15 mouse cellular contexts compared by ENCODE assay signal in the genomic region with DNA sequence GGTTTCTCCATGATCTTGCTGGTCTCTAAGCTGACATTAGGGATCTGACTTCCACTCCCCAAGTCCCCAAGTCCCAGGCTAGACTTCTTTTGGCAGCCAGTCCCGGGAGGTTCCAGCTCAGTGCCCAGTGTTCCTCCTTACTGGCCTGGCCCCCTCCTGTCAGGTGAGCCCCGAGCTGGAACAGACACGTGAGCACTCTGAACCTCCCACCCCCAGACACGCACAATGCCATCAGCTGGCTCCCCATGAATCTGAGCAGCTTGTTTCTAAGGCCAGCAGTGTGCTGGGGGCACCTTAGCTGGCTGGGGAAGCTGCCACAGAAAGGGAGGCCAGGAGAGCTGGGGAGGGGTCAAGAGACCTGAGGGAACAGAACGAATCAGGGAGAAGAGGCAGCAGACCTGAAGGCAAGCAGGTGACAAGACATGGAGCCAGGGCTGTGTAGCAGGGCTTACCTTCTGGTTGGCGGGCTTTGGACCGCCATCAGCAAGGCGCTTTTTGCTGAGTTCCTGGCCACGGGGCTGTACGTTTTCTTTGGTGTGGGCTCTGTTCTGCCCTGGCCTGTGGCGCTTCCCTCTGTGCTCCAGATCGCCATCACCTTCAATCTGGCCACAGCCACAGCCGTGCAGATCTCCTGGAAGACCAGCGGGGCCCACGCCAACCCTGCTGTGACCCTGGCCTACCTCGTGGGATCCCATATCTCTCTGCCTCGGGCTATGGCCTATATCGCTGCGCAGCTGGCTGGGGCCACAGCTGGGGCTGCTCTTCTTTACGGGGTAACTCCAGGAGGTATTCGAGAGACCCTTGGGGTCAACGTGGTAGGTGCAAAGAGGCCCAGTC. TPM values are rescaled to one million over a fixed set of nuclear protein-coding genes. Genes with fewer than 3 reads are reported as not detected.
A peak's percentile ranks its signal among the peaks of the same experiment; 100 is the strongest.
DNase-seq lines count a peak whose midpoint lies in the region; ATAC-seq and TF ChIP-seq lines count a peak whose summit lies in the region.
"Had no signal": no experiment of that assay in that cellular context is flagged by ENCODE, and none has a peak within 500 bp of the region (broad histone marks: within the 10 kb centered on the region; RNA-seq: fewer than 3 reads in every experiment).

Gene Aqp6, plus strand, starts transcription at position 415 of the 837 bp plus-strand sequence.

- 45% methylated on average over 22 of the region's 22 CpGs for WGBS in hindbrain, embryonic 14.5 days
- 72% methylated on average over 22 of the region's 22 CpGs for WGBS in lung, postnatal 0 days
- 70% methylated on average over 22 of the region's 22 CpGs for WGBS in intestine, embryonic 15.5 days

- H3K4me1 ChIP-seq in hindbrain, embryonic 14.5 days (replicated peaks; ENCODE audit: control insufficient read depth, insufficient read depth, low read length): peaks cover 11% of the 10 kb centered on the region
- H3K4me1 ChIP-seq in lung, postnatal 0 days (ENCODE audit: insufficient read depth, low read depth, low read length): no peaks in the 10 kb centered on the region; the same call in 1 of the 2 replicates
- peaks cover 6% of the 10 kb centered on the region for H3K4me1 ChIP-seq in intestine, embryonic 15.5 days (replicated peaks)

- peak; percentile 83 for DNase-seq in cerebellum, adult 11 months
- no peak for DNase-seq in cerebellum, postnatal 4 days (ENCODE audit: low spot score in 2 of 2)
- peak; percentile 43 for DNase-seq in testis, postnatal 10 days (ENCODE audit: low spot score)
- DNase-seq in testis, postnatal 14 days (ENCODE audit: low spot score): no peak
- DNase-seq in hindbrain, embryonic 14.5 days (ENCODE audit: low spot score): no peak
- DNase-seq in lung, postnatal 0 days (ENCODE audit: low spot score): no peak
- no peak for DNase-seq in ovary, postnatal 36 days (ENCODE audit: low spot score)
- DNase-seq: heart, postnatal 14 days; layer of hippocampus, adult 9-11 months; lung, adult 18-20 months; right cerebral cortex, postnatal 4 days had no signal

- H3K27me3 ChIP-seq in hindbrain, embryonic 14.5 days (ENCODE audit: control insufficient read depth, insufficient read depth, low read length): no peaks in the 10 kb centered on the region
- H3K27me3 ChIP-seq in lung, postnatal 0 days (replicated peaks; ENCODE audit: insufficient read depth, low read length): 0 out of 2 replicates have a peak, but pooled peaks cover 8% of the 10 kb centered on the region
- peaks cover 30% of the 10 kb centered on the region for H3K27me3 ChIP-seq in intestine, embryonic 15.5 days (replicated peaks)

- no peak for ATAC-seq in hindbrain, embryonic 14.5 days (ENCODE audit: low FRiP score)
- no peak for ATAC-seq in lung, postnatal 0 days
- ATAC-seq in intestine, embryonic 15.5 days: no peak

- peak within 1 kb of the TSS; percentile 76 for H3K27ac ChIP-seq in hindbrain, embryonic 14.5 days
- H3K27ac ChIP-seq in lung, postnatal 0 days (ENCODE audit: low read length): no peak within 1 kb of the TSS
- H3K27ac ChIP-seq in intestine, embryonic 15.5 days: no peak within 1 kb of the TSS

- no peaks in the 10 kb centered on the region for H3K36me3 ChIP-seq in hindbrain, embryonic 14.5 days (replicated peaks; ENCODE audit: control insufficient read depth, insufficient read depth)
- no peaks in the 10 kb centered on the region for H3K36me3 ChIP-seq in lung, postnatal 0 days (ENCODE audit: insufficient read depth, low read length)
- no peaks in the 10 kb centered on the region for H3K36me3 ChIP-seq in intestine, embryonic 15.5 days
- H3K36me3 ChIP-seq: G1E had no signal

- H3K4me2 ChIP-seq in hindbrain, embryonic 14.5 days (replicated peaks): peak within 1 kb of the TSS; percentile 1; the same call in 1 of the 2 replicates
- H3K4me2 ChIP-seq in lung, postnatal 0 days (replicated peaks; ENCODE audit: low read depth, low read length): no peak within 1 kb of the TSS
- H3K4me2 ChIP-seq in intestine, embryonic 15.5 days (replicated peaks): no peak within 1 kb of the TSS

- no peak within 1 kb of the TSS for H3K4me3 ChIP-seq in hindbrain, embryonic 14.5 days (replicated peaks; ENCODE audit: low read length)
- H3K4me3 ChIP-seq in lung, postnatal 0 days (ENCODE audit: low read depth, low read length): no peak within 1 kb of the TSS
- H3K4me3 ChIP-seq in intestine, embryonic 15.5 days (replicated peaks): no peak within 1 kb of the TSS

- no peak for TF ChIP-seq CTCF in lung, postnatal 0 days (IDR thresholded peaks at IDR 0.05)

- H3K9ac ChIP-seq in hindbrain, embryonic 14.5 days: peak within 1 kb of the TSS; percentile 9; the same call in 1 of the 2 replicates
- no peak within 1 kb of the TSS for H3K9ac ChIP-seq in lung, postnatal 0 days (replicated peaks; ENCODE audit: low read depth)
- no peak within 1 kb of the TSS for H3K9ac ChIP-seq in intestine, embryonic 15.5 days

- TF ChIP-seq EP300 in lung, postnatal 0 days (IDR thresholded peaks at IDR 0.05): no peak

- H3K9me3 ChIP-seq in hindbrain, embryonic 14.5 days (ENCODE audit: control insufficient read depth, low read length): no peaks in the 10 kb centered on the region
- no peaks in the 10 kb centered on the region for H3K9me3 ChIP-seq in lung, postnatal 0 days (ENCODE audit: low read length)
- no peaks in the 10 kb centered on the region for H3K9me3 ChIP-seq in intestine, embryonic 15.5 days
- H3K9me3 ChIP-seq: G1E had no signal

RNA-seq across cellular contexts. Expression of gene Aqp6, which starts in this region (rescaled TPM):
- 0.77 and 1.2 TPM in 2 replicates for polyA plus RNA-seq in hindbrain, embryonic 14.5 days (2014; fragmentation: Nextera tagmentation; extraction: Ambion mirVana)
- polyA plus RNA-seq in lung, postnatal 0 days (2015; fragmentation: Nextera tagmentation; extraction: Ambion mirVana): not detected in 2 replicates
- polyA plus RNA-seq in intestine, embryonic 15.5 days (2015; fragmentation: Nextera tagmentation; extraction: Ambion mirVana): not detected in 2 replicates
- polyA plus RNA-seq: forebrain, embryonic 11.5 days; G1E; kidney, embryonic 14.5 days had no signal

Comparison
In these comparisons a context has a peak if more than half of its experiments do, and no peak if none do; other contexts are left out.
1. DNase-seq: peak in cerebellum, adult 11 months (single experiment) and testis, postnatal 10 days (single experiment); none in cerebellum, postnatal 4 days (0 of 2), testis, postnatal 14 days (single experiment), hindbrain, embryonic 14.5 days (single experiment), lung, postnatal 0 days (single experiment) and ovary, postnatal 36 days (single experiment).